Mouse (Mus musculus): ENCODE measurements around the gene Tex261. TPM values are rescaled to one million over a fixed set of nuclear protein-coding genes. Genes with fewer than 3 reads are reported as not detected.
"Not testable (repeated sequence)": the region's sequence is repeated elsewhere in the genome, so short reads cannot be mapped to it uniquely, and the experiment has no call there.

The Tex261 gene
- 10 to 100 TPM; 76.3 to 79.6 TPM for polyA plus RNA-seq (2017; shearing (Covaris generic))

DNA sequence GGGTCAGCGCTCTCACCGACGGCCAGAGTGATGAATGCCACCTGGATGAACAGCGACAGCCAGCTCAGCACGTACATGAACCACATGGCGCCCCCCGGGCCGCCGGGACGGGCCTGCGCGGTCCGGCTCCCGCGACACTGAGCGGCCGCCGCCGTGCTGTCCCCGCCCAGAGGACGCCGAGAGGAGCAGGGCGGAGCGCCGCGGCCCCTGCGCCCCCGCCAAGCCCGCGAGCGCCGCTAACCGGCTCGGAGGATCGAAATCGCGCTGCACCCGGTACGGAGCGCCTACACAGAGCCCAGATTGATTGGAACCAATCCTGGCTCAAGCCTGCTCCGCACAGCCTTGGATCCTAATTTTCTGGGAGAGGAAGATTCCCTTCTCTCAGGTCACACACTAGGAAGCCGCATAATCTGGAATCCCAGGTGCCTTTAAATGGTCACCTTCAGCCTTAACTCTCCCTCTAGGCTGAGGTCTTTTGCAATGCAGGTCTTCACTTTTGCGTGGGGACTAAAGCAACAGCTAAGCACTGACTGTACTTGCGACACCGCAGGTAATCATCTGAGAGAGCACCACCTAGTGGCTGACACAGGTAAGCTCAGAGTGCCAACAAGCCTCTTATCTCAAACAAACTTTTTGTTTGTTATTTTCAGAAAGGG, at the start of gene Tex261:
Tex261 (minus strand) TSS at position 176 of the 656 bp plus-strand sequence.
- ATAC-seq, result peak; percentile 89

GRCm38 (mm10) chr6:83821856-83822255, 46.2 kb upstream of the Tex261 start:
- ATAC-seq, result no peak

DNA sequence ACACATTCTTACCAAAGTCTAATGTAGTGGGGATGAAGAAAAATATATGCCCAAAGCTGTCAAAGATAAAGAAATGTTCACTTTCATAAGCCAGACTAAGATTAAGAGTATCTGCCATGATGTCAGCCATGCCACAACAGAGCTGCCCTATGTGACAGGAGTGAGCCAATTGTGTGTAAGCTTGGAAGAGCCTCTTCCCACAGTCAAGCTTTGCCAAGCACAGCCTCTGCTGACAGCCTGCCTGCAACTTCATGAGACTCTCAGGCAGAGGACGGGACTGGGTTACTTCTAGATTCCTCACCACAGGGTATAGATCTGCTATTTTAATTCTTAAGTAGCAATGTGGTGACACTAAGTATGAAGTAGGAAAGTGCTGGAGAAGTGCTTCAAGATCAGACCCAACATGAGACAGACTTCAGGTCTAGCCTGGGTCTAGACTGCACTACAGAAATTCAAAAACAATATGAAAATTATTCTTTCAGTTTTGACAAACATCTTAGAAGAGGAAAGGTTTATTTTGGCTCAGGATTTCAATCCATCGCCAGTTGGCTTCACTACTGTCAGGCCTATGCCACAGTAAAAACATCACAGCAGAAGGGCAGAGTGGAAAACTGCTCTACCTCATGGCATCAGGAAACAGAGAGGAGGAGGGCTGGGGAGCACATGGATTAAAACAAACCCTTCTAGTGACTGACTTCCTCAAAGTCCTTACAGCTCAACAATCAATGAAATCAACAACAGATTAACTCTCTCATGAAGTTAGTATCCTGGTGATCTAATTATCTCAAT, 45.3 kb upstream of the Tex261 start:
- ATAC-seq, result no peak

- ATAC-seq, result no peak
Measured at GRCm38 (mm10) chr6:83818996-83819395, 43.4 kb upstream of the Tex261 start.

GRCm38 (mm10) chr6:83815801-83816200, 40.2 kb upstream of the Tex261 start:
- ATAC-seq, result no peak

GRCm38 (mm10) chr6:83802846-83803245, 27.2 kb upstream of the Tex261 start:
- ATAC-seq, result no peak

DNA sequence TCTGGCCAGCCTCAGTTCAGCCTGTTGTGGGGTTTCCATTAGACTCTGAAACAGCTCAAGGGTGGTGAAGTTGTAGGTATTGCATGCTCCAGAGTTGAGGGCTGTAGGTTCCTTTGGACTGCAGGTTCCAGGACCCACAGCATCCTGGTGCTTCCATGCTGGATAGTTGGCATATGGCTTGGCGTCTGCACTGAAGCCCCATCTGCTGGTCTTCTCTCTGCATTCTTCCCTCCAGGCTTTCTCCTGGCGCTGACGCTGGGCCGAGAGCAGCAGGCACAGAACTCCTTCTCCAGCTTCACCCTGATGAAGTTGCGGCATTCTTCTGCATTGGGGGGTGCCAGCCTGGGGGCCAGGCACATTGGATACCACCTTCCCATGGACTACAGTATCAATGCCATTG, 26.4 kb upstream of the Tex261 start:
- ATAC-seq, result no peak

DNA sequence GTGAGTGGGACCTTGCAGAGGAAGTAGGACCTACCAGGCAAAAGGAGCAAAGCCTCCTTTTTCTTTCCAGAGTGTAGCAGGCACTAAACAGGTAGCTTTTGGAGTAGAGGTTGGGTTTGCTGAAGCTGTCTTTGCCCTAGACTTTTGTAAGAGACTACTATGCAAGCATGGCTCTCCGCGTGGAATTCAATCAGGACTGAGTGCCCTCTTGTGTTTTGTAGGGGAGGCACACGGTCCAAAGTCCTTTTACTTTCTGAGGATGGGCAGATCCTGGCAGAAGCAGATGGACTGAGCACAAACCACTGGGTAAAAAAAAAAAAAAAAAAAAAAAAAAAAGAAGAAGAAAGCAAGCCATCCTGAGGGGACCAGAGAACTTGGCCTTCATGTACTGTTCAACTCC, 21.1 kb upstream of the Tex261 start:
- no peak for ATAC-seq

- ATAC-seq, result no peak
Measured at GRCm38 (mm10) chr6:83795492-83795900, 19.9 kb upstream of the Tex261 start.

- peak; percentile 95 for ATAC-seq
Measured at GRCm38 (mm10) chr6:83794760-83795296, 19.2 kb upstream of the Tex261 start, which contains the start of gene Nagk. Gene Nagk (plus strand): TSS chr6:83794982.

- no peak for ATAC-seq
Measured at GRCm38 (mm10) chr6:83791251-83791890, 15.8 kb upstream of the Tex261 start.

- ATAC-seq, result not testable (repeated sequence)
Measured at GRCm38 (mm10) chr6:83790533-83790932, 14.9 kb upstream of the Tex261 start.

DNA sequence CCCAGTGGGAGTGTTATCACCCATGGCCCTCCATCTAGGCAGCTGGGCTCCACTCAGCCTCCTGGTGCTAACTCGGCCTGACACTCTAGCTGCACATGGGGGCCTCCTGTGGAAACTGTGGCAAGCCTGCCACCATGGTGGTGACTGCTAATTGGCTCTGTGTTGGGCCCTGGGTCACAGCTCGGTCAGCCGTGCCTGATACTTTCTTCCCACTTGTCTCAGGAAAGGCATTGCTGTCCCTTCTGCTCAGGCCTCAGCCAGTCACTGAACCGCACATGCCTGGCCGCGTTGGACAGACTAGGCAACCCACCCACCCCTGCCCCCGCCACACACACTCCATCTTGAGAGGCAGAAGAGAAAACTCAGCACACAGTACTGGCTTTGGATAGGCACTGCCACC, 12.9 kb upstream of the Tex261 start:
- no peak for ATAC-seq

GRCm38 (mm10) chr6:83786426-83786825, 10.8 kb upstream of the Tex261 start:
- ATAC-seq, result no peak

GRCm38 (mm10) chr6:83779026-83779425, 3.4 kb upstream of the Tex261 start:
- ATAC-seq, result no peak

DNA sequence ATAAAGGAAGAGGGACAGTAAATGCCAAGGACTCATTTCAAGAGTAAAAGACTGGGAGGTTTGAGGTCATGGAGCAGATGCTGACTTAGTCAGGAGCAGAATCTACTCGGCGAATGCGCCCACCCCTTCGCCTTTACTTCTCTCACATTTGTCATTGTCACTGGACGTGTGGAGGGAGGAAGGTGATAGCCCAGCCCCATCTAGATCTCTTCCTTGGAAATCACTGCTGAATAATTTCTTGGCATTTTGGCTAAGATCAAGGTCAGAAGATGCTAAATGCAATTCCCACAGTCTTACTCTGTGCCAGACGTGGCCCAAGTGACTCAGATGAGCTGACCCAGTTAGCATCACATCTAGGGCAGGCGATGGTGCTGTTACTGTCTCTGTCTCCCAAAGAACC, 2.7 kb upstream of the Tex261 start:
- no peak for ATAC-seq

- ATAC-seq, result peak; percentile 24
Measured at GRCm38 (mm10) chr6:83774781-83775563, 641 bp downstream of the Tex261 start.

- ATAC-seq, result no peak
Measured at GRCm38 (mm10) chr6:83774126-83774525, 1.5 kb downstream of the Tex261 start.

GRCm38 (mm10) chr6:83768485-83768884, 7.1 kb downstream of the Tex261 start:
- no peak for ATAC-seq

GRCm38 (mm10) chr6:83766982-83767381, 8.6 kb downstream of the Tex261 start:
- ATAC-seq, result no peak

DNA sequence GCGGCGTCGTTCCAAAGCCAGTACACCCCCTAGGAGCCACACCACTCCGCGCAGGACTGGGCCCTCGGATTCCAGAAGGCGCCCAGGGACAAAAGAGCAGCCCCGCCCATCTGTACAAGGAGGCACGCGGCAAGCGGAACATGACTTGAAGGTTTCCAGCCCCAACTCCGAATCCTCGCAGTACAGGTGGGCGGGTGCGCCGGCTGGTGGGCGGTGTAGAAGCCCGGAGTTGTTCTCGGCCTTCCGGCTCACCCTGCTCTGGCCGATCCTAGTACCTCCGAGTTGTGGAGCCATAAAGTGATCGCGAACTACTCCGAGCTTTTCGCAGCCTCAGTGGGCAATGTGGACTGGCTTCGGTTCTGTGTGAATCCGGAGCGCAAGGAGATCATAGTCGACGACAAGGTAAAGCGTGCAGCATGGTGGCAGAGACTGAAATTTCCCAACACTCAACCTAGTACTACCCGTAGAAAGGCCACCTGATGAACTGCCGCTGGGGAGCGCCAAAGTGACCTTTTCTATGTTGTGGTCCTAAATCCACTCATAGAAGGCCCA, 12.7 kb downstream of the Tex261 start:
- ATAC-seq, result no peak

DNA sequence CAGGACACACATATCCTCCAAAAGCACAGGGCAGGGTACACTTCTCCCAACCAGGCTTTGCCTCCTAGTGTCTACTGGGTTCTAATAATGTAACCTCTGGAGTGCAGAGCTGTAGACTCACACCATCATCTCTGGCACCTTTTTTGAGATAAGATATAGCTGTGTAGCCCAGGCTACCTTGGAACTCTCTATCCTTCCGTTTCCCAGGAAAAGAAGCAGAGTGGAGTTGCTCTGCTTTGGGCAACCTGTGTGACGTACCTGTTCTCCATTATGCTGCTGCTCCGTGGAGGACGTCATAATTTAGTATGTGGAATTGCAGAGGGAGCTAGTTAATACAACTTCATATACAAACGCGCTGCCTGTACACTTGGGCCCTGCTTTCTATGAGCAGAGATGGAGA, 13.3 kb downstream of the Tex261 start, which contains the start of gene Ankrd53:
Ankrd53 (plus strand) TSS at position 301 of the 400 bp plus-strand sequence.
- ATAC-seq, result no peak
